In the genomic region with DNA sequence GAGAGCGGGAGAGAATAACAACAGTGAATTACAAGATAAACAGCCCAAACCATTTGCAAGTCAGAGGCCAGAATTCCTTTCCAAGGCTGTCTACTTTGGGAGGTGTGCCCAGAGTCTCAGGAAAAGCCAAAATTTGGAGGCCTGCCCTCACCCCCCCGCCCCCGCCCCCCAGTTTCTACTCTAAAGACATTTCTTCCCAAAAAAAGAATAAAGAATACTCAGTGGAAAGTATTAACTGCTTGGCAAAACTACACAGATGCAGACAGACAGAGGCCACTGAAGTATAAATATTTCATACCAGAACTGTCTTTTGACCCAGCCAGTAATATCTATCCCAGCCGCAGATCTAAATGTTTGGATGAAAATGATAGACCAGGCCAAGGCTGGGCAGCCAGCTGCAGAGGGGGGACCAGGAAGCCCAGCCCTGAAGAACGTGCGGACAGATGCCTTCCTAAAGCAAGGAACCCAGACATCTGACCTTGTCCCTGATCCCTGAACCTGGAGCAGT, we compare ENCODE assay signal across 10 mouse cellular contexts. TPM values are rescaled to one million over a fixed set of nuclear protein-coding genes. Genes with fewer than 3 reads are reported as not detected.
DNase-seq lines count a peak whose midpoint lies in the region; TF ChIP-seq lines count a peak whose summit lies in the region.
"Had no signal": no experiment of that assay in that cellular context is flagged by ENCODE, and none has a peak within 500 bp of the region (broad histone marks: within the 10 kb centered on the region; RNA-seq: fewer than 3 reads in every experiment).

No protein-coding gene starts in this region.

- H3K27ac ChIP-seq in kidney, adult 2 months (ENCODE audit: insufficient read depth, low read depth, low read length), result peak overlapping the region; percentile 36; the same call in 1 of the 2 replicates
- H3K27ac ChIP-seq in embryonic fibroblast, embryonic 13.5 days (ENCODE audit: insufficient read depth, low read length), result peak overlapping the region; percentile 98
- H3K27ac ChIP-seq: hindbrain, embryonic 14.5 days had no signal

- no peaks in the 10 kb centered on the region for H3K27me3 ChIP-seq in kidney, adult 2 months (replicated peaks; ENCODE audit: control insufficient read depth, insufficient read depth, low read length)

- H3K36me3 ChIP-seq in kidney, adult 2 months (ENCODE audit: control insufficient read depth, insufficient read depth, low read length), result no peaks in the 10 kb centered on the region

- H3K4me3 ChIP-seq in kidney, adult 2 months (ENCODE audit: insufficient read depth, low read depth, low read length), result no peak overlapping the region
- no peak overlapping the region for H3K4me3 ChIP-seq in embryonic fibroblast, embryonic 13.5 days (ENCODE audit: insufficient read depth, low read length)
- H3K4me3 ChIP-seq: erythroblast, embryonic 14.5 days had no signal

- 78% methylated on average over 6 of the region's 6 CpGs for WGBS in kidney, adult 2 months

- TF ChIP-seq POLR2A in kidney, adult 2 months (IDR thresholded peaks at IDR 0.05; ENCODE audit: low read depth, low read length), result no peak
- TF ChIP-seq POLR2A in brain, embryonic 14.5 days (IDR thresholded peaks at IDR 0.05; ENCODE audit: borderline replicate concordance, extremely low read depth, insufficient read depth, insufficient read length, poor library complexity, severe bottlenecking), result no peak
- TF ChIP-seq POLR2A in embryonic fibroblast, embryonic 13.5 days (IDR thresholded peaks at IDR 0.05; ENCODE audit: low read depth, low read length), result no peak

- no peak for TF ChIP-seq CTCF in kidney, adult 2 months (conservative IDR thresholded peaks at IDR 0.05; ENCODE audit: insufficient read depth, insufficient read length, low read depth, low read length)
- TF ChIP-seq CTCF in brain, embryonic 14.5 days (IDR thresholded peaks at IDR 0.05; ENCODE audit: borderline replicate concordance, extremely low read depth, insufficient read depth, insufficient read length), result no peak
- no peak for TF ChIP-seq CTCF in embryonic fibroblast, embryonic 13.5 days (IDR thresholded peaks at IDR 0.05; ENCODE audit: borderline replicate concordance, insufficient read depth, low read length)

- peak; percentile 41 for DNase-seq in kidney, adult 2 months
- DNase-seq in kidney, adult 9 months, result no peak
- peak; percentile 26 for DNase-seq in brain, embryonic 14.5 days (ENCODE audit: low read depth)
- DNase-seq in lung, postnatal 25 days (ENCODE audit: low spot score), result peak; percentile 51
- no peak for DNase-seq in frontal cortex, adult 2 months (ENCODE audit: extremely low spot score in 1 of 2, low spot score in 1 of 2)
- no peak for DNase-seq in right cerebral cortex, postnatal 36 days (ENCODE audit: low spot score in 2 of 2)
- DNase-seq: thymus, postnatal 4 days had no signal

- H3K4me1 ChIP-seq in kidney, adult 2 months (ENCODE audit: control insufficient read depth, insufficient read depth, low read length), result no peaks in the 10 kb centered on the region
- H3K4me1 ChIP-seq in embryonic fibroblast, embryonic 13.5 days (ENCODE audit: control insufficient read depth, insufficient read depth, low read length), result peaks cover 2% of the 10 kb centered on the region; the same call in 1 of the 2 replicates

RNA-seq across cellular contexts. Expression of a gene that starts 40.8 kb away (rescaled TPM):
- 40.6 and 46.6 TPM in 2 replicates for polyA plus RNA-seq in kidney, adult 2 months (2012; rRNA removed)
- polyA plus RNA-seq in brain, embryonic 14.5 days (2012; rRNA removed), result 37.3 and 39.6 TPM in 2 replicates
- 58.6 and 74.8 TPM in 2 replicates for polyA plus RNA-seq in embryonic fibroblast, embryonic 13.5 days (2011; ENCODE audit: insufficient read length, low read depth, missing spikeins)
- polyA plus RNA-seq in frontal cortex, adult 2 months (2012; rRNA removed), result 36.5 and 40.8 TPM in 2 replicates

Comparison
In these comparisons a context has a peak if more than half of its experiments do, and no peak if none do; other contexts are left out.
1. DNase-seq: peak in kidney, adult 2 months (single experiment), brain, embryonic 14.5 days (single experiment) and lung, postnatal 25 days (single experiment); none in kidney, adult 9 months (single experiment), frontal cortex, adult 2 months (0 of 2) and right cerebral cortex, postnatal 36 days (0 of 2).